Mouse (Mus musculus) cerebellum, adult 8-10 months (tissue): ENCODE data around the gene Golga4.
"Not testable (repeated sequence)": the region's sequence is repeated elsewhere in the genome, so short reads cannot be mapped to it uniquely, and the experiment has no call there.

Experiments
- DNase-seq: peaks from one replicate; pipeline ENCODE4 v3.0.0; 2022

Gene Golga4

GRCm38 (mm10) chr9:118591633-118592032, 85.6 kb downstream of the Golga4 start:
- no peak for DNase-seq

- no peak for DNase-seq
Observed at GRCm38 (mm10) chr9:118592585-118593249, 86.7 kb downstream of the Golga4 start.

- DNase-seq, result no peak
Observed at GRCm38 (mm10) chr9:118593443-118593842, 87.4 kb downstream of the Golga4 start.

- no peak for DNase-seq
Observed at GRCm38 (mm10) chr9:118596767-118597166, 90.7 kb downstream of the Golga4 start.

- not testable (repeated sequence) for DNase-seq
Observed at GRCm38 (mm10) chr9:118600393-118600792, 94.3 kb downstream of the Golga4 start.

- no peak for DNase-seq
Observed at GRCm38 (mm10) chr9:118602576-118602975, 96.5 kb downstream of the Golga4 start.

- DNase-seq, result peak; percentile 30
Observed at GRCm38 (mm10) chr9:118606148-118606816, 100.2 kb downstream of the Golga4 start, which contains the start of gene Itga9. Gene Itga9 (plus strand): TSS chr9:118606690.

- no peak for DNase-seq
Observed at GRCm38 (mm10) chr9:118606817-118607371, 100.8 kb downstream of the Golga4 start.

- no peak for DNase-seq
Observed at GRCm38 (mm10) chr9:118607701-118608401, 101.8 kb downstream of the Golga4 start.

GRCm38 (mm10) chr9:118608556-118608955, 102.5 kb downstream of the Golga4 start:
- DNase-seq, result no peak

GRCm38 (mm10) chr9:118610060-118610459, 104.0 kb downstream of the Golga4 start:
- no peak for DNase-seq

GRCm38 (mm10) chr9:118611111-118611541, 105.1 kb downstream of the Golga4 start:
- DNase-seq, result no peak

GRCm38 (mm10) chr9:118611958-118612581, 106.0 kb downstream of the Golga4 start:
- no peak for DNase-seq

GRCm38 (mm10) chr9:118617237-118617636, 111.2 kb downstream of the Golga4 start:
- DNase-seq, result no peak

- no peak for DNase-seq
Observed at GRCm38 (mm10) chr9:118618732-118619250, 112.7 kb downstream of the Golga4 start.

GRCm38 (mm10) chr9:118620807-118621206, 114.7 kb downstream of the Golga4 start:
- DNase-seq, result no peak

- DNase-seq, result no peak
Observed at GRCm38 (mm10) chr9:118621691-118622090, 115.6 kb downstream of the Golga4 start.

- no peak for DNase-seq
Observed at GRCm38 (mm10) chr9:118622376-118623166, 116.5 kb downstream of the Golga4 start.

GRCm38 (mm10) chr9:118623483-118623882, 117.4 kb downstream of the Golga4 start:
- no peak for DNase-seq

GRCm38 (mm10) chr9:118624146-118624545, 118.1 kb downstream of the Golga4 start:
- DNase-seq, result no peak

GRCm38 (mm10) chr9:118629763-118630379, 123.8 kb downstream of the Golga4 start:
- DNase-seq, result no peak
